Mouse (Mus musculus) ovary, postnatal 36 days (tissue): ENCODE data around the gene Shbg.

Source experiments
- DNase-seq: peaks from one replicate; pipeline ENCODE4 v3.0.0; 2022; ENCODE audit warnings: low spot score, mixed read lengths

The Shbg gene

GRCm38 (mm10) chr11:69617805-69618204 lies at the start of gene Shbg:
Shbg (minus strand) TSS chr11:69617905.
- no peak for DNase-seq

GRCm38 (mm10) chr11:69666665-69667005 lies 48.9 kb upstream of the Shbg start:
- DNase-seq: no peak

- DNase-seq: peak; percentile 20
Observed at GRCm38 (mm10) chr11:69665961-69666664, 48.4 kb upstream of the Shbg start, which contains the start of gene Cd68. Cd68 (minus strand) TSS chr11:69666153.

- DNase-seq: no peak
Observed at GRCm38 (mm10) chr11:69665457-69665960, 47.8 kb upstream of the Shbg start.

- DNase-seq: no peak
Observed at GRCm38 (mm10) chr11:69664841-69665240, 47.1 kb upstream of the Shbg start.

- no peak for DNase-seq
Observed at GRCm38 (mm10) chr11:69663795-69664194, 46.1 kb upstream of the Shbg start.

- peak; percentile 32 for DNase-seq
Observed at GRCm38 (mm10) chr11:69662967-69663671, 45.4 kb upstream of the Shbg start.

- peak; percentile 94 for DNase-seq
Observed at GRCm38 (mm10) chr11:69662213-69662966, 44.7 kb upstream of the Shbg start, which contains the start of gene Mpdu1. Mpdu1 (minus strand) TSS chr11:69662642.

GRCm38 (mm10) chr11:69661221-69661881 lies 43.6 kb upstream of the Shbg start:
- peak; percentile 62 for DNase-seq

- DNase-seq: no peak
Observed at GRCm38 (mm10) chr11:69657462-69657881, 39.8 kb upstream of the Shbg start.

GRCm38 (mm10) chr11:69656617-69657461 lies 39.1 kb upstream of the Shbg start:
- DNase-seq: peak; percentile 23

GRCm38 (mm10) chr11:69656065-69656455 lies 38.4 kb upstream of the Shbg start:
- no peak for DNase-seq

- peak; percentile 72 for DNase-seq
Observed at GRCm38 (mm10) chr11:69655264-69656064, 37.8 kb upstream of the Shbg start, which contains the start of gene Sox15. Sox15 (plus strand) TSS chr11:69655314.

GRCm38 (mm10) chr11:69654760-69655159 lies 37.1 kb upstream of the Shbg start:
- DNase-seq: peak; percentile 19

GRCm38 (mm10) chr11:69653399-69653798 lies 35.7 kb upstream of the Shbg start:
- no peak for DNase-seq

- no peak for DNase-seq
Observed at GRCm38 (mm10) chr11:69645860-69646259, 28.2 kb upstream of the Shbg start.

- DNase-seq: no peak
Observed at GRCm38 (mm10) chr11:69635471-69635870, 17.8 kb upstream of the Shbg start.

- DNase-seq: no peak
Observed at GRCm38 (mm10) chr11:69633128-69633866, 15.6 kb upstream of the Shbg start.
